ENCODE assay signal across 1 mouse cellular context in the genomic region with DNA sequence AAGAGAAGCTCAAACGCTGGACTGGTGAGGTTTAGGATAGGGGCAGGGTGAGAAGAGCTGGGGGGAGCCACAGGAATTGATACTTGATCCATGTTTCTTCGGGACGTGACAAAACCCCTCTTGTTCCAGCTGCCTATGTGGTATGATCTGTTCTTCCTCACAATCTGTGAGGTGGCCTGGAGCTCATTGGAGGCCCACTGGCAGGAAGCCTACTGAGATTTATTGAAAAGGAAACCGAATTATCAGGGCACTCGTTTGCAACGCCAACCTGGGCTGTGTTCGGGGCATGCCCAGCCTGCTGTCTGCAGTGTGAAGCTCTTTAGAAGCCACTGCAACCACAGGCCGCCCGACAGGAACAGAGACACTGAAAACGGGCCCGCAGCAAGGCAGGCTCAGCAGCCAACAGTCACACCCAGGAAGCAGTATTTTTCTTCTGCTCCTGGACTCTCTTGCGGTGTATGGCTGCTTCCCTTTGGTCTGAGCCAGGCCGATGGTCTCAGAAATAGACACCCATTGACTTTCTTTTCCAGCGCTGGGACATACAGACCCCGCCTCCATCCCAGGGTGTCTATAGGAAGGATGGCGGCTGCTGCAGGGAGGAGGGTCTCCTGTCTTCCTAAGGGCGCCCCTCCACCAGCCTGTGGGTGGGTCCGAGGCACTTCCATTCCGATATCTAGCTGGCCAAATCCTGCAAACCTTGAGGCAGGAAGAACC.
TF ChIP-seq lines count a peak whose summit lies in the region.

No protein-coding gene starts in this region.

TF ChIP-seq in ES-E14, 5 proteins besides CTCF, POLR2A, EP300 and RAD21:
- TF ChIP-seq ZNF384 (IDR thresholded peaks at IDR 0.05; ENCODE audit: low read depth, low read length) (no peak), MAFK (IDR thresholded peaks at IDR 0.05; ENCODE audit: insufficient read depth, low read depth, low read length) (no peak), HCFC1 (IDR thresholded peaks at IDR 0.05; ENCODE audit: borderline replicate concordance, insufficient read depth, low read length) (no peak), ZC3H11A (IDR thresholded peaks at IDR 0.05; ENCODE audit: borderline replicate concordance, low read depth, low read length) (no peak), CHD2 (IDR thresholded peaks at IDR 0.05; ENCODE audit: low read depth, low read length) (no peak)
